Mouse (Mus musculus) small intestine, adult 2 months (tissue): ENCODE measurements at regions not wholly inside any gene's neighbourhood (a gene's known extent, or its start where the extent isn't known, plus 50 kb on each side); places are given as distances from the start of the nearest gene placed in this dataset.

ENCODE experiments used
- H3K27ac ChIP-seq: fragments of 200-500 bp; 2 replicates; pipeline ENCODE4 v1.5.1; 2012; ENCODE audit warnings: low read depth, low read length, control low read depth, inconsistent platforms; ENCODE audit not compliant: insufficient read depth
- H3K27me3 ChIP-seq: fragments of 200-500 bp; 2 replicates; pipeline ENCODE4 v1.6.1; 2012; ENCODE audit warnings: mild to moderate bottlenecking, moderate library complexity, low read length, inconsistent platforms; ENCODE audit not compliant: control insufficient read depth, insufficient read depth
- H3K36me3 ChIP-seq: fragments of 200-500 bp; 2 replicates; pipeline ENCODE4 v1.6.1; 2012; ENCODE audit warnings: mild to moderate bottlenecking, low read length, control low read depth, inconsistent platforms; ENCODE audit not compliant: control insufficient read depth, insufficient read depth
- H3K4me1 ChIP-seq: fragments of 200-500 bp; 2 replicates; pipeline ENCODE4 v1.6.1; 2012; ENCODE audit warnings: low read length, inconsistent platforms, mixed read lengths; ENCODE audit not compliant: control insufficient read depth, insufficient read depth, insufficient read length
- H3K4me3 ChIP-seq: fragments of 200-500 bp; 2 replicates; pipeline ENCODE4 v1.5.1; 2012; ENCODE audit warnings: low read depth, mild to moderate bottlenecking, control low read depth, inconsistent platforms, low read length, moderate library complexity
- CTCF ChIP-seq: fragments of 200-500 bp; IDR thresholded peaks from 2 replicates; pipeline ENCODE4 v1.5.1; 2012; ENCODE audit warnings: low read depth, mild to moderate bottlenecking, control low read depth, inconsistent platforms, low read length, moderate library complexity, mixed read lengths; ENCODE audit not compliant: insufficient replicate concordance, insufficient read length; ENCODE audit errors: extremely low read depth
- POLR2A ChIP-seq: fragments of 200-500 bp; IDR thresholded peaks from 2 replicates; pipeline ENCODE4 v1.6.1; 2012; ENCODE audit warnings: low read depth, mild to moderate bottlenecking, control low read depth, inconsistent platforms, low read length, moderate library complexity
- WGBS: fragments of 180-500 bp; shearing (Covaris S2); methylation state at CpG from one replicate; pipeline ENCODE4 v1.1.7; 2018; 5-methylcytosine and 5-hydroxymethylcytosine counted together

DNA sequence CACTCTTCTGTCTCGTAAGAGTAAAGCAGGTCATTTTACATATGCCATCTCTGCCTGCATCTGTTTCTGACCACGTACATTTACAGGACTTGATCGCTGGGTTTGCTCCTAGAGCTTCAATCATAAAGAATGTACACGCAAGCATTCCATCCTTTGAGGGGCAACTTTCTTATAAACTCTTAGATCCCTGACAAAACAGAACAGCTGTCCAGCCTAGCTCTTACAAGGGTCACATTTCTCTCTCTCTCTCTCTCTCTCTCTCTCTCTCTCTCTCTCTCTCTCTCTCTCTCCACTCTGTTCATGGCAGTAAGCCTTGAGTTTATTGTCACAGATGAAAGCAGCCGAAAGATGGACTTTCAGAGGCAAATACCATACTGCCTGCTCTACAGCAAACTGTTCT, 67.6 kb upstream of the Fat1 start:
- H3K4me3 ChIP-seq: no peak overlapping the region
- no peak overlapping the region for H3K27ac ChIP-seq
- H3K27me3 ChIP-seq: no peaks in the 10 kb centered on the region
- H3K4me1 ChIP-seq: no peaks in the 10 kb centered on the region
- no peaks in the 10 kb centered on the region for H3K36me3 ChIP-seq
- WGBS: 64% methylated on average over 5 of the region's 5 CpGs
- TF ChIP-seq POLR2A (no peak), CTCF (no peak)

- WGBS: 81% methylated on average over 5 of the region's 5 CpGs
- H3K27me3 ChIP-seq: no peaks in the 10 kb centered on the region
- H3K36me3 ChIP-seq: no peaks in the 10 kb centered on the region
- no peak overlapping the region for H3K4me3 ChIP-seq
- H3K4me1 ChIP-seq: peaks cover 8% of the 10 kb centered on the region; the same call in 1 of the 2 replicates
- H3K27ac ChIP-seq: no peak overlapping the region
- TF ChIP-seq CTCF: no peak
- TF ChIP-seq POLR2A: no peak
These were observed 58.2 kb upstream of the Fat1 start for GRCm38 (mm10) chr8:44877066-44877465.

- no peak overlapping the region for H3K27ac ChIP-seq
- no peaks in the 10 kb centered on the region for H3K27me3 ChIP-seq
- H3K4me1 ChIP-seq: peaks cover 8% of the 10 kb centered on the region; the same call in 1 of the 2 replicates
- TF ChIP-seq CTCF: no peak
- no peak for TF ChIP-seq POLR2A
- H3K4me3 ChIP-seq: no peak overlapping the region
- whole genome bisulfite sequencing: 21% methylated on average over 3 of the region's 3 CpGs
- H3K36me3 ChIP-seq: no peaks in the 10 kb centered on the region
These were observed 57.0 kb upstream of the Fat1 start for GRCm38 (mm10) chr8:44878208-44878607.

GRCm38 (mm10) chr8:44879186-44879585, 56.1 kb upstream of the Fat1 start:
- Histone ChIP-seq H3K4me3 (no peak overlapping the region), H3K4me1 (peaks cover 8% of the 10 kb centered on the region; the same call in 1 of the 2 replicates), H3K27ac (peak overlapping the region; percentile 50; the same call in 1 of the 2 replicates), H3K36me3 (no peaks in the 10 kb centered on the region), H3K27me3 (no peaks in the 10 kb centered on the region)
- 28% methylated on average over 4 of the region's 4 CpGs for WGBS
- TF ChIP-seq POLR2A (no peak), CTCF (no peak)

DNA sequence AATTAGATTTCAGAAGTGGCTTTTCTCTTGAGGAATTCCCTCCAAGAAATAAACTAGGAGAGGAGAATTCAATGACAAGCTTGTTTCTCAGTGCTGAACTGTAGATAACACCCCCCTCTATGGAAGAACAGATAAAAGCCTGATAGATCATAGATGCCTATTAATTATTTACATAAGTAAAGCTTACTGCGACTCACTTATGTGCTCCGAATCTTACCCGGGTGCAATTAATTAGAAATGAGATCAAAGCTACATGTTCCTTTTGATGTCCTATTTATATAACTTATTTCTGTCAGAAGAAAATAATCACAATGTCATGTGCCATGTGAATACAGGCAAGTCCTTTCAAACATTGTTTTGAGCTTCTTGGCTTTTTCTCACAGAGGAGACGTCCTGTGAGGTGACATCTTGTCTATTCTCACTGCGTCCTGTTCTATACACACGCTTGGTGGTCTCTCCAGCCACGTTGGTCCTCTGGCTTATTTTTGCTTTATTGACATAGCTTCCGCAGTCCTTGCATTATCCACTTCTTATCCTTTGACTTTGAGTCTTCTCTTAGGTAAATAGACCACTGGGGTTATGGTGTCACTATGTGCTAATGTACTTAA, 50.7 kb upstream of the Fat1 start:
- WGBS: 43% methylated on average over 8 of the region's 8 CpGs
- H3K27me3 ChIP-seq: no peaks in the 10 kb centered on the region
- no peak overlapping the region for H3K4me3 ChIP-seq
- H3K4me1 ChIP-seq: peaks cover 2% of the 10 kb centered on the region; the same call in 1 of the 2 replicates
- H3K36me3 ChIP-seq: no peaks in the 10 kb centered on the region
- TF ChIP-seq POLR2A (no peak), CTCF (no peak)
- H3K27ac ChIP-seq: no peak overlapping the region
